Mouse (Mus musculus): Measurements from ENCODE around the gene Ankrd50.

DNA sequence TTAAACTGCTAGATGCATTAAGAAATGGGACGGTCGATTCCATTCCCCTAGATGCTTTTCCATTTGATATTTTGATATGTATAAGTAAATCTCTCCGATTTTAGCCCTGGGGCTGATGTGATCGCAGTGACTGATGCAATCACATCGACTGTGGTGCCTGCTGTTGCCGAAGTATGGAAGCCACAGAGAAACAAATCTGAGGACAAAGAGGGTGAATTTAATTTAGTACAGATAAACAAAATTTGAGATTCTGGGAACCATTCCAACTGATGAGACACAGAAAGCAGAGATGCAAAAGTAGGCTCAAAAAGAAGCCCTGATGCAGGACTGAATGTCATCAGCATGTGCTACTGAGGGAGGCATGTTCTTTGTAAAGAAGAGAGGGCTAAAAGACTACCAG is 49.6 kb upstream of the Ankrd50 start:
- no peak for TF ChIP-seq CTCF (IDR thresholded peaks at IDR 0.05; ENCODE audit: low read depth)
- no peak for TF ChIP-seq EP300 (optimal IDR thresholded peaks at IDR 0.05)
